Mouse (Mus musculus) liver, embryonic 13.5 days (tissue): ENCODE data around the gene Gabpb2. TPM values are rescaled to one million over a fixed set of nuclear protein-coding genes. Genes with fewer than 3 reads are reported as not detected.

Experiments used
- ATAC-seq: fragments of 200-750 bp; cut with Nextera tagmentation; 2 replicates; pipeline ENCODE4 v1.8.0; 2017; ENCODE audit warnings: low read depth, mild to moderate bottlenecking, moderate number of reproducible peaks, moderate library complexity
- DNase-seq: peaks from one replicate; pipeline ENCODE4 v3.0.0; 2022
- H3K27ac ChIP-seq: fragments of 300-500 bp; sonication (generic); 2 replicates; pipeline ENCODE4 v1.5.1; 2015; ENCODE audit warnings: moderate library complexity, mild to moderate bottlenecking, inconsistent platforms
- H3K27me3 ChIP-seq: fragments of 300-500 bp; sonication (generic); 2 replicates; pipeline ENCODE4 v1.6.1; 2015; ENCODE audit warnings: mild to moderate bottlenecking, inconsistent platforms
- H3K36me3 ChIP-seq: fragments of 300-500 bp; sonication (generic); 2 replicates; pipeline ENCODE4 v1.6.1; 2015; ENCODE audit warnings: mild to moderate bottlenecking, inconsistent platforms
- H3K4me1 ChIP-seq: fragments of 300-500 bp; sonication (generic); replicated peaks from 2 replicates; pipeline ENCODE4 v1.6.1; 2015; ENCODE audit warnings: inconsistent platforms
- H3K4me2 ChIP-seq: fragments of 300-500 bp; sonication (generic); 2 replicates; pipeline ENCODE4 v1.6.1; 2015; ENCODE audit warnings: inconsistent platforms, mild to moderate bottlenecking, moderate library complexity
- H3K4me3 ChIP-seq: fragments of 300-500 bp; sonication (generic); replicated peaks from 2 replicates; pipeline ENCODE4 v1.5.1; 2015; ENCODE audit warnings: mild to moderate bottlenecking, inconsistent platforms
- H3K9ac ChIP-seq: fragments of 300-500 bp; sonication (generic); 2 replicates; pipeline ENCODE4 v1.6.1; 2015; ENCODE audit warnings: mild to moderate bottlenecking, inconsistent platforms
- H3K9me3 ChIP-seq: fragments of 300-500 bp; sonication (generic); replicated peaks from 2 replicates; pipeline ENCODE4 v1.6.1; 2016; ENCODE audit warnings: inconsistent platforms
- WGBS: fragments of 180-500 bp; shearing (Covaris S2); methylation state at CpG from one replicate; pipeline ENCODE4 v1.1.7; 2015; ENCODE audit not compliant: insufficient replicate concordance; 5-methylcytosine and 5-hydroxymethylcytosine counted together
- polyA plus RNA-seq: library from polyadenylated mRNA; unstranded; fragments of >200 nt; fragmentation: Nextera tagmentation; extraction: Ambion mirVana; gene quantifications from 2 replicates; pipeline ENCODE4 v1.2.1, GENCODE M21; 2015

Gabpb2 gene
- polyA plus RNA-seq, 1 experiment from 2014 or later = 6.9 TPM

GRCm38 (mm10) chr3:95230495-95231297, 13.0 kb upstream of the Gabpb2 start:
- Histone ChIP-seq H3K9ac (peak overlapping the region; percentile 96), H3K4me2 (peak overlapping the region; percentile 97), H3K4me1 (peaks cover 54% of the 10 kb centered on the region), H3K4me3 (peak overlapping the region; percentile 85), H3K9me3 (no peaks in the 10 kb centered on the region), H3K36me3 (peaks cover 46% of the 10 kb centered on the region), H3K27me3 (no peaks in the 10 kb centered on the region), H3K27ac (peak overlapping the region; percentile 93)
- ATAC-seq = peak; percentile 44
- DNase-seq = peak; percentile 39
- 19% methylated on average over 8 of the region's 8 CpGs for WGBS

GRCm38 (mm10) chr3:95229781-95230494, 12.2 kb upstream of the Gabpb2 start:
- no peak for ATAC-seq
- no peaks in the 10 kb centered on the region for H3K9me3 ChIP-seq
- peak overlapping the region; percentile 93 for H3K27ac ChIP-seq
- H3K4me1 ChIP-seq = peaks cover 54% of the 10 kb centered on the region
- DNase-seq = no peak
- peak overlapping the region; percentile 96 for H3K9ac ChIP-seq
- H3K36me3 ChIP-seq = peaks cover 46% of the 10 kb centered on the region
- H3K4me2 ChIP-seq = peak overlapping the region; percentile 97
- H3K27me3 ChIP-seq = no peaks in the 10 kb centered on the region
- peak overlapping the region; percentile 85 for H3K4me3 ChIP-seq
- WGBS = 4% methylated on average over 13 of the region's 13 CpGs

- under 1% methylated on average over 43 of the region's 43 CpGs for WGBS
Measured at GRCm38 (mm10) chr3:95228894-95229780, 11.4 kb upstream of the Gabpb2 start.

GRCm38 (mm10) chr3:95228148-95228893, 10.6 kb upstream of the Gabpb2 start, which contains the start of gene Cdc42se1:
Gene Cdc42se1 (plus strand): TSS chr3:95228732.
- ATAC-seq = peak; percentile 88
- under 1% methylated on average over 64 of the region's 64 CpGs for WGBS

More at GRCm38 (mm10) chr3:95228894-95229780, 11.4 kb upstream of the Gabpb2 start:
- no peak for DNase-seq
- H3K9me3 ChIP-seq = no peaks in the 10 kb centered on the region
- H3K4me2 ChIP-seq = peak overlapping the region; percentile 97
- H3K27ac ChIP-seq = peak overlapping the region; percentile 93
- H3K36me3 ChIP-seq = peaks cover 38% of the 10 kb centered on the region
- peak; percentile 13 for ATAC-seq
- H3K27me3 ChIP-seq = no peaks in the 10 kb centered on the region
- H3K9ac ChIP-seq = peak overlapping the region; percentile 96
- H3K4me3 ChIP-seq = peak overlapping the region; percentile 85
- H3K4me1 ChIP-seq = peaks cover 57% of the 10 kb centered on the region

GRCm38 (mm10) chr3:95227214-95227613, 9.5 kb upstream of the Gabpb2 start:
- H3K4me2 ChIP-seq = peak overlapping the region; percentile 97
- peak overlapping the region; percentile 41; the same call in 1 of the 2 replicates for H3K9ac ChIP-seq
- H3K27me3 ChIP-seq = no peaks in the 10 kb centered on the region
- H3K4me1 ChIP-seq = peaks cover 47% of the 10 kb centered on the region
- ATAC-seq = no peak
- no peak for DNase-seq
- no peaks in the 10 kb centered on the region for H3K9me3 ChIP-seq
- H3K27ac ChIP-seq = peak overlapping the region; percentile 5; the same call in 1 of the 2 replicates
- peaks cover 29% of the 10 kb centered on the region for H3K36me3 ChIP-seq
- WGBS = 55% methylated on average over 1 of the region's 1 CpGs
- H3K4me3 ChIP-seq = peak overlapping the region; percentile 85

More at GRCm38 (mm10) chr3:95228148-95228893, 10.6 kb upstream of the Gabpb2 start, which contains the start of gene Cdc42se1:
- H3K27me3 ChIP-seq = no peaks in the 10 kb centered on the region
- H3K36me3 ChIP-seq = peaks cover 37% of the 10 kb centered on the region
- DNase-seq = peak; percentile 84
- peaks cover 57% of the 10 kb centered on the region for H3K4me1 ChIP-seq
- H3K9me3 ChIP-seq = no peaks in the 10 kb centered on the region
- peak within 1 kb of the TSS; percentile 85 for H3K4me3 ChIP-seq
- peak within 1 kb of the TSS; percentile 93 for H3K27ac ChIP-seq
- peak within 1 kb of the TSS; percentile 97 for H3K4me2 ChIP-seq
- H3K9ac ChIP-seq = peak within 1 kb of the TSS; percentile 96

GRCm38 (mm10) chr3:95224295-95224694, 6.6 kb upstream of the Gabpb2 start:
- no peaks in the 10 kb centered on the region for H3K27me3 ChIP-seq
- no peak overlapping the region for H3K4me3 ChIP-seq
- 58% methylated on average over 6 of the region's 6 CpGs for WGBS
- ATAC-seq (no peak), DNase-seq (no peak)
- no peak overlapping the region for H3K27ac ChIP-seq
- peaks cover 27% of the 10 kb centered on the region for H3K36me3 ChIP-seq
- H3K4me1 ChIP-seq = peaks cover 24% of the 10 kb centered on the region
- no peak overlapping the region for H3K9ac ChIP-seq
- H3K9me3 ChIP-seq = no peaks in the 10 kb centered on the region
- no peak overlapping the region for H3K4me2 ChIP-seq

- no peaks in the 10 kb centered on the region for H3K9me3 ChIP-seq
- WGBS = 81% methylated on average over 2 of the region's 2 CpGs
- no peak overlapping the region for H3K4me2 ChIP-seq
- H3K36me3 ChIP-seq = peaks cover 27% of the 10 kb centered on the region
- H3K4me3 ChIP-seq = no peak overlapping the region
- H3K27me3 ChIP-seq = no peaks in the 10 kb centered on the region
- H3K27ac ChIP-seq = no peak overlapping the region
- ATAC-seq (no peak), DNase-seq (no peak)
- no peak overlapping the region for H3K9ac ChIP-seq
- H3K4me1 ChIP-seq = peaks cover 33% of the 10 kb centered on the region
Measured at GRCm38 (mm10) chr3:95223041-95223440, 5.3 kb upstream of the Gabpb2 start.

- no peak for ATAC-seq
Measured at GRCm38 (mm10) chr3:95218466-95219137, 886 bp upstream of the Gabpb2 start.

GRCm38 (mm10) chr3:95216655-95217254, 961 bp downstream of the Gabpb2 start:
- WGBS = 13% methylated on average over 4 of the region's 4 CpGs
- no peaks in the 10 kb centered on the region for H3K27me3 ChIP-seq
- H3K4me1 ChIP-seq = peaks cover 47% of the 10 kb centered on the region
- DNase-seq (no peak), ATAC-seq (no peak)
- H3K9ac ChIP-seq = peak overlapping the region; percentile 91
- peak overlapping the region; percentile 86 for H3K4me2 ChIP-seq
- peaks cover 48% of the 10 kb centered on the region for H3K36me3 ChIP-seq
- H3K27ac ChIP-seq = peak overlapping the region; percentile 94
- H3K4me3 ChIP-seq = peak overlapping the region; percentile 77
- H3K9me3 ChIP-seq = no peaks in the 10 kb centered on the region

More at GRCm38 (mm10) chr3:95218466-95219137, 886 bp upstream of the Gabpb2 start:
- Histone ChIP-seq H3K4me1 (peaks cover 42% of the 10 kb centered on the region), H3K27ac (peak overlapping the region; percentile 94), H3K36me3 (peaks cover 42% of the 10 kb centered on the region), H3K4me3 (peak overlapping the region; percentile 77), H3K27me3 (no peaks in the 10 kb centered on the region), H3K9me3 (no peaks in the 10 kb centered on the region), H3K9ac (peak overlapping the region; percentile 91), H3K4me2 (peak overlapping the region; percentile 86)
- WGBS = 42% methylated on average over 6 of the region's 6 CpGs
- DNase-seq = peak; percentile 49
